In the genomic region with DNA sequence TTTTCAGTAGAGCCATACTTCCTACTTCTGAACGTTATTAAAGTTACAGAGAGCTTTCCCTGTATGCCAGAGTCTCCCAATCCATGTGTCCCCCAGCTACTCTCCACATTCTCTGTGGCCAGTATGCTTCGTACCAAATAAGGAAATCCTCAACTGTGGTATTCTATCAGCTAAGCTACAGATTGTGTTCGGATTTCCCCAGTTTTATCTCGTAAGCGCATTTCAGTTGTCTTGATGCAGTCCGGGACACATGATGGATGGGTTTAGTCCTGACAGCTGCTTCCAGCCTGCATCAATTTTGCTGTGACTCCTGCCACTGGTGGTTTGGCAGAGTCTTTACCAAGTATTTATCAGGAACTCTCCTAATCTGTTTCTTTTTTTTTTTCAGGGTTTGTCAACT, we compare ENCODE assay signal across 36 mouse cellular contexts. TPM values are rescaled to one million over a fixed set of nuclear protein-coding genes. Genes with fewer than 3 reads are reported as not detected.
DNase-seq lines count a peak whose midpoint lies in the region; ATAC-seq and TF ChIP-seq lines count a peak whose summit lies in the region.
"Had no signal": no experiment of that assay in that cellular context is flagged by ENCODE, and none has a peak within 500 bp of the region (broad histone marks: within the 10 kb centered on the region; RNA-seq: fewer than 3 reads in every experiment).

No protein-coding gene starts in this region.

- no peaks in the 10 kb centered on the region for H3K4me1 ChIP-seq in lung, embryonic 14.5 days (ENCODE audit: insufficient read depth)
- no peaks in the 10 kb centered on the region for H3K4me1 ChIP-seq in lung, adult 2 months (ENCODE audit: control insufficient read depth, insufficient read depth, low read length)
- no peaks in the 10 kb centered on the region for H3K4me1 ChIP-seq in heart, adult 2 months (ENCODE audit: control insufficient read depth, insufficient read depth, low read length)
- H3K4me1 ChIP-seq in neural tube, embryonic 15.5 days: no peaks in the 10 kb centered on the region
- H3K4me1 ChIP-seq: embryonic facial prominence, embryonic 12.5 days; embryonic facial prominence, embryonic 15.5 days; heart, embryonic 12.5 days had no signal

- H3K4me3 ChIP-seq in lung, embryonic 14.5 days (ENCODE audit: low read depth, low read length): no peak overlapping the region
- no peak overlapping the region for H3K4me3 ChIP-seq in lung, adult 2 months (replicated peaks; ENCODE audit: extremely low read depth, low read depth, low read length)
- H3K4me3 ChIP-seq in heart, adult 2 months: no peak overlapping the region
- no peak overlapping the region for H3K4me3 ChIP-seq in neural tube, embryonic 15.5 days (replicated peaks)
- H3K4me3 ChIP-seq: embryonic facial prominence, embryonic 12.5 days; embryonic facial prominence, embryonic 15.5 days; gastrocnemius, adult 2 months; heart, embryonic 12.5 days; heart, embryonic 15.5 days had no signal

- H3K27ac ChIP-seq in lung, embryonic 14.5 days (ENCODE audit: low read depth): no peak overlapping the region
- no peak overlapping the region for H3K27ac ChIP-seq in heart, adult 2 months
- H3K27ac ChIP-seq in neural tube, embryonic 15.5 days (replicated peaks): no peak overlapping the region
- H3K27ac ChIP-seq: embryonic facial prominence, embryonic 12.5 days; embryonic facial prominence, embryonic 15.5 days; gastrocnemius, adult 2 months; heart, embryonic 15.5 days; hindbrain, embryonic 14.5 days; hindbrain, postnatal 0 days had no signal

- ATAC-seq in lung, embryonic 14.5 days (ENCODE audit: insufficient read depth): no peak
- peak; percentile 34 for ATAC-seq in megakaryocyte progenitor cell, adult 5-6 weeks (replicated peaks; ENCODE audit: poor library complexity)
- no peak for ATAC-seq in neural tube, embryonic 15.5 days (ENCODE audit: low FRiP score)
- ATAC-seq: forebrain, embryonic 14.5 days; forebrain, postnatal 0 days; hindbrain, postnatal 0 days; inflammation-experienced regulatory T-cells, adult 6 months had no signal

- TF ChIP-seq POLR2A in lung, adult 2 months (IDR thresholded peaks at IDR 0.05; ENCODE audit: borderline replicate concordance, extremely low read depth, low read depth, low read length): no peak
- no peak for TF ChIP-seq POLR2A in heart, adult 2 months (IDR thresholded peaks at IDR 0.05; ENCODE audit: insufficient read depth, low read depth, low read length)

- peak; percentile 35 for DNase-seq in lung, embryonic 14.5 days
- no peak for DNase-seq in lung, adult 2 months
- DNase-seq in 416B (ENCODE audit: low read depth) (peak; percentile 78), adipocyte (ENCODE audit: low spot score) (peak; percentile 82)
- DNase-seq in heart, adult 2 months: no peak
- no peak for DNase-seq in left cerebral cortex, adult 8-10 months (ENCODE audit: low spot score in 2 of 2)
- DNase-seq: adrenal gland, adult 8-10 months; adrenal gland, postnatal 25 days; B cell, adult 2 months; cerebellum, adult 11-12 months; cerebellum, adult 8-10 months; cerebellum, postnatal 10 days; cerebellum, postnatal 36 days; forebrain, postnatal 0 days; gastrocnemius, adult 2 months; gastrocnemius, postnatal 14 days; heart, postnatal 10 days; heart, postnatal 36 days had no signal

- no peaks in the 10 kb centered on the region for H3K9me3 ChIP-seq in lung, embryonic 14.5 days (ENCODE audit: low read depth, low read length)
- H3K9me3 ChIP-seq in neural tube, embryonic 15.5 days (replicated peaks): no peaks in the 10 kb centered on the region
- H3K9me3 ChIP-seq: embryonic facial prominence, embryonic 12.5 days; embryonic facial prominence, embryonic 15.5 days; G1E; heart, embryonic 12.5 days; heart, embryonic 15.5 days had no signal

- WGBS in lung, embryonic 14.5 days: 7% methylated on average over 6 of the region's 6 CpGs
- 19% methylated on average over 6 of the region's 6 CpGs for WGBS in lung, adult 2 months
- WGBS in heart, adult 2 months: 35% methylated on average over 6 of the region's 6 CpGs
- WGBS in neural tube, embryonic 15.5 days: 68% methylated on average over 6 of the region's 6 CpGs

- no peak overlapping the region for H3K4me2 ChIP-seq in lung, embryonic 14.5 days
- no peak overlapping the region for H3K4me2 ChIP-seq in neural tube, embryonic 15.5 days
- H3K4me2 ChIP-seq: embryonic facial prominence, embryonic 12.5 days; embryonic facial prominence, embryonic 15.5 days; heart, embryonic 12.5 days; heart, embryonic 15.5 days; hindbrain, embryonic 14.5 days had no signal

- H3K27me3 ChIP-seq in lung, embryonic 14.5 days (ENCODE audit: insufficient read depth, low read length): no peaks in the 10 kb centered on the region
- H3K27me3 ChIP-seq in heart, adult 2 months (ENCODE audit: control insufficient read depth, insufficient read depth, low read length): no peaks in the 10 kb centered on the region
- H3K27me3 ChIP-seq in neural tube, embryonic 15.5 days (replicated peaks): no peaks in the 10 kb centered on the region
- H3K27me3 ChIP-seq: CH12.LX; embryonic facial prominence, embryonic 12.5 days; embryonic facial prominence, embryonic 15.5 days; heart, embryonic 12.5 days; heart, embryonic 15.5 days had no signal

- no peak for TF ChIP-seq CTCF in lung, embryonic 14.5 days (IDR thresholded peaks at IDR 0.05; ENCODE audit: low read depth)
- TF ChIP-seq CTCF in lung, adult 2 months (IDR thresholded peaks at IDR 0.05; ENCODE audit: insufficient read depth, low read length): no peak
- no peak for TF ChIP-seq CTCF in heart, adult 2 months (IDR thresholded peaks at IDR 0.05)

- no peaks in the 10 kb centered on the region for H3K36me3 ChIP-seq in lung, embryonic 14.5 days (ENCODE audit: insufficient read depth)
- H3K36me3 ChIP-seq in heart, adult 2 months (ENCODE audit: control insufficient read depth, insufficient read depth, low read length): no peaks in the 10 kb centered on the region
- no peaks in the 10 kb centered on the region for H3K36me3 ChIP-seq in neural tube, embryonic 15.5 days
- H3K36me3 ChIP-seq: embryonic facial prominence, embryonic 12.5 days; embryonic facial prominence, embryonic 15.5 days; G1E; heart, embryonic 12.5 days; heart, embryonic 15.5 days had no signal

- H3K79me2 ChIP-seq in heart, adult 2 months (replicated peaks; ENCODE audit: control insufficient read depth, insufficient read depth, low read length): no peaks in the 10 kb centered on the region

- no peak overlapping the region for H3K9ac ChIP-seq in lung, embryonic 14.5 days
- no peak overlapping the region for H3K9ac ChIP-seq in heart, adult 2 months (ENCODE audit: low read depth, low read length)
- no peak overlapping the region for H3K9ac ChIP-seq in neural tube, embryonic 15.5 days (replicated peaks)
- H3K9ac ChIP-seq: embryonic facial prominence, embryonic 12.5 days; embryonic facial prominence, embryonic 15.5 days; forebrain, postnatal 0 days; heart, embryonic 12.5 days; heart, embryonic 15.5 days; hindbrain, embryonic 14.5 days had no signal

- TF ChIP-seq EP300 in heart, adult 2 months (IDR thresholded peaks at IDR 0.05; ENCODE audit: insufficient read depth, low read depth, low read length): no peak

- intact Hi-C loops in heart, adult 2 months (cut with DNase I): no loop called here

RNA-seq across cellular contexts. Expression of a gene that starts 10.1 kb away (rescaled TPM):
- polyA plus RNA-seq in lung, embryonic 14.5 days (2014; fragmentation: Nextera tagmentation; extraction: Ambion mirVana): not detected in 2 replicates
- polyA plus RNA-seq in lung, adult 2 months (2012; rRNA removed): not detected in 2 replicates
- not detected in 2 replicates for total RNA-seq in megakaryocyte progenitor cell, adult 5-6 weeks (2015)
- total RNA-seq in megakaryocyte progenitor cell, adult 5-6 weeks (2017): not detected in 2 replicates
- not detected for total RNA-seq in heart, adult 2 months (2021)
- polyA plus RNA-seq in heart, adult 2 months (2012; rRNA removed): not detected in 2 replicates
- polyA plus RNA-seq in neural tube, embryonic 15.5 days (2015; fragmentation: Nextera tagmentation; extraction: Ambion mirVana): not detected in 2 replicates
- total RNA-seq in left cerebral cortex, adult 8-10 months (2022): not detected
- total RNA-seq: adrenal gland, adult 8-10 months; adrenal gland, postnatal 25 days; CH12.LX; forebrain, postnatal 0 days; gastrocnemius, adult 2 months; gastrocnemius, postnatal 14 days; gastrocnemius, postnatal 4 days; heart, adult 8-10 months; heart, postnatal 10 days; heart, postnatal 36 days; hindbrain, postnatal 0 days had no signal
- polyA plus RNA-seq: brain, embryonic 14.5 days; embryonic facial prominence, embryonic 12.5 days; embryonic facial prominence, embryonic 15.5 days; forebrain, embryonic 11.5 days; forebrain, embryonic 14.5 days; forebrain, postnatal 0 days; frontal cortex, adult 2 months; G1E; heart, embryonic 12.5 days; heart, embryonic 15.5 days; hindbrain, embryonic 11.5 days; hindbrain, embryonic 14.5 days; hindbrain, postnatal 0 days; inflammation-experienced regulatory T-cells, adult 6 months had no signal

RNA-seq across cellular contexts. Expression of a gene that starts 19.4 kb away (rescaled TPM):
- not detected in 2 replicates for polyA plus RNA-seq in lung, embryonic 14.5 days (2014; fragmentation: Nextera tagmentation; extraction: Ambion mirVana)
- not detected in 2 replicates for polyA plus RNA-seq in lung, adult 2 months (2012; rRNA removed)
- total RNA-seq in megakaryocyte progenitor cell, adult 5-6 weeks (2015): not detected in 2 replicates
- not detected in 2 replicates for total RNA-seq in megakaryocyte progenitor cell, adult 5-6 weeks (2017)
- not detected for total RNA-seq in heart, adult 2 months (2021)
- polyA plus RNA-seq in heart, adult 2 months (2012; rRNA removed): not detected in 2 replicates
- not detected in 2 replicates for polyA plus RNA-seq in neural tube, embryonic 15.5 days (2015; fragmentation: Nextera tagmentation; extraction: Ambion mirVana)
- total RNA-seq in left cerebral cortex, adult 8-10 months (2022): not detected
- total RNA-seq: adrenal gland, adult 8-10 months; adrenal gland, postnatal 25 days; CH12.LX; forebrain, postnatal 0 days; G1E; gastrocnemius, adult 2 months; gastrocnemius, postnatal 14 days; gastrocnemius, postnatal 4 days; heart, adult 8-10 months; heart, postnatal 10 days; heart, postnatal 36 days; hindbrain, postnatal 0 days had no signal
- polyA plus RNA-seq: brain, embryonic 14.5 days; embryonic facial prominence, embryonic 12.5 days; embryonic facial prominence, embryonic 15.5 days; forebrain, embryonic 11.5 days; forebrain, embryonic 14.5 days; forebrain, postnatal 0 days; frontal cortex, adult 2 months; G1E; heart, embryonic 12.5 days; heart, embryonic 15.5 days; hindbrain, embryonic 11.5 days; hindbrain, embryonic 14.5 days; hindbrain, postnatal 0 days; inflammation-experienced regulatory T-cells, adult 6 months had no signal

RNA-seq across cellular contexts. Expression of a gene that starts 40.8 kb away (rescaled TPM):
- polyA plus RNA-seq in lung, embryonic 14.5 days (2014; fragmentation: Nextera tagmentation; extraction: Ambion mirVana): 30.6 and 33.3 TPM in 2 replicates
- 45.1 and 69.5 TPM in 2 replicates for polyA plus RNA-seq in lung, adult 2 months (2012; rRNA removed)
- 71.2 and 72.0 TPM in 2 replicates for total RNA-seq in megakaryocyte progenitor cell, adult 5-6 weeks (2015)
- total RNA-seq in megakaryocyte progenitor cell, adult 5-6 weeks (2017): 131 and 167 TPM in 2 replicates
- 10 to 100 TPM; 82.4 to 87.5 TPM for total RNA-seq in heart, adult 2 months (2021)
- polyA plus RNA-seq in heart, adult 2 months (2012; rRNA removed): 75.6 and 147 TPM in 2 replicates
- 17.6 and 27.4 TPM in 2 replicates for polyA plus RNA-seq in neural tube, embryonic 15.5 days (2015; fragmentation: Nextera tagmentation; extraction: Ambion mirVana)
- 10 to 100 TPM in 2 of 4 experiments, 1 to 10 TPM in 2; 9.5 to 12.0 (median 10.4) TPM for total RNA-seq in left cerebral cortex, adult 8-10 months (2022)

Comparison
In these comparisons a context has a peak if more than half of its experiments do, and no peak if none do; other contexts are left out.
1. DNase-seq: peak in lung, embryonic 14.5 days (single experiment), 416B (single experiment) and adipocyte (single experiment); none in lung, adult 2 months (single experiment), heart, adult 2 months (0 of 2) and left cerebral cortex, adult 8-10 months (0 of 2).